ENCODE assay signal across 20 mouse cellular contexts in the genomic region with DNA sequence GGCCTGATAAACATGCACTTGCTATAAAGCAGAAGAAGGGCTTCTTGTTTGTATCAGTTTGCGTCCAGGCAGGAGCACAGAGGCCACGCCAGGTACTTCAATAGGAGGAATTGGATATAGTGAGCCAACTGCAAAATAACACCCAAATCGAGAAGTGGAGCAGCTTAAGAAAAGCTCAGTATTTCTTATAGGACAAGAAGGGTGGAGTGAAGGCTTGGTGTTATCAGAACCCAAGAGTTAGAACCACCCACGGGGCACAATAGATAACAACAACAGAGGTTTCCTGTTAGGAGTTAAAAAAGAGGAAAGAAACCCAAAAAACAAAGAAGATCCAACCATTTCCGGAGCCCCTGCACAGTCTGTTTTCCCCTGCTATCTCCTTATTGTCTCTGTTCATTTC.
DNase-seq lines count a peak whose midpoint lies in the region; ATAC-seq and TF ChIP-seq lines count a peak whose summit lies in the region.
"Had no signal": no experiment of that assay in that cellular context is flagged by ENCODE, and none has a peak within 500 bp of the region (broad histone marks: within the 10 kb centered on the region; RNA-seq: fewer than 3 reads in every experiment).

No protein-coding gene starts in this region.

- no peak overlapping the region for H3K9ac ChIP-seq in intestine, embryonic 14.5 days (ENCODE audit: low read length)
- H3K9ac ChIP-seq in intestine, embryonic 15.5 days = no peak overlapping the region
- no peak overlapping the region for H3K9ac ChIP-seq in MEL (ENCODE audit: control insufficient read depth, low read depth, low read length, poor library complexity, severe bottlenecking)
- H3K9ac ChIP-seq in liver, embryonic 16.5 days (ENCODE audit: low read depth, low read length) = no peak overlapping the region
- H3K9ac ChIP-seq: embryonic facial prominence, embryonic 15.5 days; forebrain, embryonic 15.5 days; heart, embryonic 13.5 days; hindbrain, embryonic 12.5 days had no signal

- H3K4me2 ChIP-seq in intestine, embryonic 14.5 days (ENCODE audit: low read length) = no peak overlapping the region
- H3K4me2 ChIP-seq in intestine, embryonic 15.5 days (replicated peaks) = no peak overlapping the region
- H3K4me2 ChIP-seq in liver, embryonic 16.5 days (ENCODE audit: low read depth, low read length) = peak overlapping the region; percentile 4; the same call in 1 of the 2 replicates
- H3K4me2 ChIP-seq: embryonic facial prominence, embryonic 15.5 days; forebrain, embryonic 15.5 days; heart, embryonic 13.5 days; hindbrain, embryonic 12.5 days had no signal

- DNase-seq in intestine, embryonic 14.5 days (ENCODE audit: low spot score) = peak; percentile 34
- DNase-seq in MEL (ENCODE audit: low read depth, low spot score) = peak; percentile 89
- no peak for DNase-seq in right cerebral cortex, postnatal 14 days
- DNase-seq in spleen, postnatal 14 days (ENCODE audit: low spot score in 2 of 2) = no peak
- DNase-seq: adrenal gland, postnatal 10 days; cerebellum, adult 11-12 months; cerebellum, adult 9-11 months; cerebellum, postnatal 36 days; heart, postnatal 4 days had no signal

- 62% methylated on average over 5 of the region's 5 CpGs for WGBS in intestine, embryonic 14.5 days
- WGBS in intestine, embryonic 15.5 days = 53% methylated on average over 5 of the region's 5 CpGs
- WGBS in liver, embryonic 16.5 days (ENCODE audit: insufficient replicate concordance) = 12% methylated on average over 5 of the region's 5 CpGs

- no peak for TF ChIP-seq RAD21 in MEL (IDR thresholded peaks at IDR 0.05; ENCODE audit: low read depth, low read length)

- no peak overlapping the region for H3K4me3 ChIP-seq in intestine, embryonic 14.5 days (ENCODE audit: low read depth, low read length)
- H3K4me3 ChIP-seq in intestine, embryonic 15.5 days (replicated peaks) = no peak overlapping the region
- H3K4me3 ChIP-seq in MEL (ENCODE audit: control insufficient read depth in 1 of 2, insufficient read depth in 1 of 2, low read depth in 2 of 2, low read length in 2 of 2) = no peak overlapping the region
- H3K4me3 ChIP-seq in liver, embryonic 16.5 days (ENCODE audit: low read depth, low read length) = no peak overlapping the region
- H3K4me3 ChIP-seq: embryonic facial prominence, embryonic 15.5 days; erythroblast, embryonic 14.5 days; forebrain, embryonic 15.5 days; heart, embryonic 13.5 days; hindbrain, embryonic 12.5 days had no signal

- no peak overlapping the region for H3K27ac ChIP-seq in intestine, embryonic 14.5 days (ENCODE audit: low read depth)
- H3K27ac ChIP-seq in intestine, embryonic 15.5 days = no peak overlapping the region
- H3K27ac ChIP-seq in MEL (ENCODE audit: control insufficient read depth, low read depth, low read length) = peak overlapping the region; percentile 90
- H3K27ac ChIP-seq in liver, embryonic 16.5 days (ENCODE audit: low read length) = no peak overlapping the region
- H3K27ac ChIP-seq: embryonic facial prominence, embryonic 15.5 days; forebrain, embryonic 15.5 days; heart, embryonic 13.5 days; hindbrain, embryonic 12.5 days had no signal

- no peaks in the 10 kb centered on the region for H3K36me3 ChIP-seq in intestine, embryonic 14.5 days (ENCODE audit: control insufficient read depth, insufficient read depth, low read length)
- no peaks in the 10 kb centered on the region for H3K36me3 ChIP-seq in intestine, embryonic 15.5 days
- peaks cover 0 to 53% of the 10 kb centered on the region in 2 experiments; a peak in 2 of 4 replicates for H3K36me3 ChIP-seq in MEL (ENCODE audit: control insufficient read depth in 1 of 2, insufficient read depth in 2 of 2, low read length in 2 of 2)
- no peaks in the 10 kb centered on the region for H3K36me3 ChIP-seq in liver, embryonic 16.5 days (ENCODE audit: control insufficient read depth, insufficient read depth)
- H3K36me3 ChIP-seq: embryonic facial prominence, embryonic 15.5 days; forebrain, embryonic 15.5 days; heart, embryonic 13.5 days; hindbrain, embryonic 12.5 days had no signal

- no peaks in the 10 kb centered on the region for H3K4me1 ChIP-seq in intestine, embryonic 14.5 days (replicated peaks; ENCODE audit: control insufficient read depth, insufficient read depth, low read length)
- H3K4me1 ChIP-seq in intestine, embryonic 15.5 days (replicated peaks) = 0 out of 2 replicates have a peak, but pooled peaks cover 3% of the 10 kb centered on the region
- peaks cover 28 to 49% of the 10 kb centered on the region in 2 experiments for H3K4me1 ChIP-seq in MEL (ENCODE audit: control insufficient read depth in 1 of 2, insufficient read depth in 2 of 2, low read length in 2 of 2)
- peaks cover 34% of the 10 kb centered on the region for H3K4me1 ChIP-seq in liver, embryonic 16.5 days (ENCODE audit: control insufficient read depth, low read depth, low read length)
- H3K4me1 ChIP-seq: embryonic facial prominence, embryonic 15.5 days; forebrain, embryonic 15.5 days; hindbrain, embryonic 12.5 days had no signal

- peak; percentile 97 for TF ChIP-seq EP300 in MEL (IDR thresholded peaks at IDR 0.05; ENCODE audit: low read depth in 1 of 2, low read length in 2 of 2)

- no peaks in the 10 kb centered on the region for H3K79me2 ChIP-seq in MEL (ENCODE audit: control insufficient read depth, insufficient read depth, low read length, poor library complexity)

- H3K9me3 ChIP-seq in intestine, embryonic 14.5 days (ENCODE audit: control insufficient read depth, low read length) = no peaks in the 10 kb centered on the region
- no peaks in the 10 kb centered on the region for H3K9me3 ChIP-seq in intestine, embryonic 15.5 days
- no peaks in the 10 kb centered on the region for H3K9me3 ChIP-seq in MEL (replicated peaks; ENCODE audit: insufficient read depth, low read length)
- H3K9me3 ChIP-seq in liver, embryonic 16.5 days (replicated peaks; ENCODE audit: control insufficient read depth, low read length) = no peaks in the 10 kb centered on the region
- H3K9me3 ChIP-seq: embryonic facial prominence, embryonic 15.5 days; forebrain, embryonic 15.5 days; heart, embryonic 13.5 days; hindbrain, embryonic 12.5 days had no signal

- TF ChIP-seq CTCF in MEL (IDR thresholded peaks at IDR 0.05 in 2 of 3, conservative IDR thresholded peaks at IDR 0.05 in 1 of 3; ENCODE audit: control insufficient read depth in 1 of 3, insufficient read depth in 1 of 3, low read depth in 2 of 3, low read length in 3 of 3, poor library complexity in 1 of 3, severe bottlenecking in 1 of 3) = no peak

- H3K27me3 ChIP-seq in intestine, embryonic 14.5 days (replicated peaks; ENCODE audit: control insufficient read depth, insufficient read depth, low read length) = no peaks in the 10 kb centered on the region
- H3K27me3 ChIP-seq in intestine, embryonic 15.5 days (replicated peaks) = no peaks in the 10 kb centered on the region
- no peaks in the 10 kb centered on the region for H3K27me3 ChIP-seq in MEL (ENCODE audit: control insufficient read depth in 1 of 2, insufficient read depth in 2 of 2, low read length in 2 of 2)
- H3K27me3 ChIP-seq in liver, embryonic 16.5 days (ENCODE audit: control insufficient read depth, insufficient read depth, low read depth, low read length) = no peaks in the 10 kb centered on the region
- H3K27me3 ChIP-seq: CH12.LX; embryonic facial prominence, embryonic 15.5 days; forebrain, embryonic 15.5 days; heart, embryonic 13.5 days; hindbrain, embryonic 12.5 days had no signal

- no peak for TF ChIP-seq POLR2A in MEL (IDR thresholded peaks at IDR 0.05; ENCODE audit: control insufficient read depth in 1 of 2, insufficient read depth in 1 of 2, low read depth in 1 of 2, low read length in 2 of 2, poor library complexity in 1 of 2)

- no peak for ATAC-seq in intestine, embryonic 14.5 days (replicated peaks; ENCODE audit: low FRiP score, low TSS enrichment, low read depth)
- ATAC-seq in intestine, embryonic 15.5 days = no peak
- peak; percentile 50 for ATAC-seq in common myeloid progenitor, adult 5-6 weeks (replicated peaks; ENCODE audit: low read depth, poor library complexity, severe bottlenecking)
- peak; percentile 22; the same call in 1 of the 2 replicates for ATAC-seq in liver, embryonic 16.5 days (ENCODE audit: low read depth)
- ATAC-seq: forebrain, embryonic 15.5 days; hindbrain, embryonic 16.5 days; inflammation-experienced regulatory T-cells, adult 6 months had no signal

TF ChIP-seq in MEL, 35 proteins besides CTCF, POLR2A, EP300 and RAD21:
- TF ChIP-seq CHD1 (IDR thresholded peaks at IDR 0.05; ENCODE audit: low read depth, low read length) (no peak), RCOR1 (IDR thresholded peaks at IDR 0.05; ENCODE audit: low read depth, low read length) (peak; percentile 93), GATA1 (IDR thresholded peaks at IDR 0.05; ENCODE audit: low read depth, low read length) (peak; percentile 99), POLR2AphosphoS5 (IDR thresholded peaks at IDR 0.05; ENCODE audit: borderline replicate concordance, low read depth, low read length) (no peak), HCFC1 (IDR thresholded peaks at IDR 0.05; ENCODE audit: low read depth, low read length) (peak; percentile 33; the same call in 1 of the 2 replicates), MYC (IDR thresholded peaks at IDR 0.05; ENCODE audit: low read depth, low read length) (0 out of 2 replicates have a peak, but pooled peaks have one; percentile 26), TBP (IDR thresholded peaks at IDR 0.05; ENCODE audit: low read depth, low read length) (peak; percentile 65; the same call in 1 of the 2 replicates), SIN3A (IDR thresholded peaks at IDR 0.05; ENCODE audit: low read length) (peak; percentile 70), TCF12 (IDR thresholded peaks at IDR 0.05; ENCODE audit: low read depth, low read length) (peak; percentile 91), MAFK (IDR thresholded peaks at IDR 0.05; ENCODE audit: borderline replicate concordance, low read depth, low read length) (no peak), MYB (IDR thresholded peaks at IDR 0.05; ENCODE audit: low read depth, low read length) (peak; percentile 22; the same call in 1 of the 2 replicates), ETS1 (IDR thresholded peaks at IDR 0.05; ENCODE audit: low read depth, low read length) (peak; percentile 93), TAL1 (IDR thresholded peaks at IDR 0.05; ENCODE audit: low read length) (peak; percentile 66)

Comparison
In these comparisons a context has a peak if more than half of its experiments do, and no peak if none do; other contexts are left out.
1. ATAC-seq: peak in common myeloid progenitor, adult 5-6 weeks (single experiment) and liver, embryonic 16.5 days (single experiment); none in intestine, embryonic 14.5 days (single experiment) and intestine, embryonic 15.5 days (single experiment).
2. DNase-seq: peak in intestine, embryonic 14.5 days (single experiment) and MEL (single experiment); none in right cerebral cortex, postnatal 14 days (single experiment) and spleen, postnatal 14 days (0 of 2).